Mouse (Mus musculus) E14TG2a.4 (cell line): Measurements from ENCODE around the gene Rock2.

ENCODE experiments used
- CTCF ChIP-seq: conservative IDR thresholded peaks from 2 replicates; pipeline ENCODE4 v1.5.1; 2014; ENCODE audit warnings: low read length
- POU5F1 ChIP-seq: IDR thresholded peaks from 2 replicates; pipeline ENCODE4 v1.6.1; 2014; ENCODE audit warnings: low read length, borderline replicate concordance

GRCm38 (mm10) chr12:16849821-16850220 lies 44.9 kb upstream of the Rock2 start:
- TF ChIP-seq CTCF = no peak
- TF ChIP-seq POU5F1 = no peak
